Mouse (Mus musculus): Measurements from ENCODE around the gene Ccdc187. TPM values are rescaled to one million over a fixed set of nuclear protein-coding genes. Genes with fewer than 3 reads are reported as not detected.

Gene Ccdc187
- total and polyA plus RNA-seq, 3 experiments = not detected

DNA sequence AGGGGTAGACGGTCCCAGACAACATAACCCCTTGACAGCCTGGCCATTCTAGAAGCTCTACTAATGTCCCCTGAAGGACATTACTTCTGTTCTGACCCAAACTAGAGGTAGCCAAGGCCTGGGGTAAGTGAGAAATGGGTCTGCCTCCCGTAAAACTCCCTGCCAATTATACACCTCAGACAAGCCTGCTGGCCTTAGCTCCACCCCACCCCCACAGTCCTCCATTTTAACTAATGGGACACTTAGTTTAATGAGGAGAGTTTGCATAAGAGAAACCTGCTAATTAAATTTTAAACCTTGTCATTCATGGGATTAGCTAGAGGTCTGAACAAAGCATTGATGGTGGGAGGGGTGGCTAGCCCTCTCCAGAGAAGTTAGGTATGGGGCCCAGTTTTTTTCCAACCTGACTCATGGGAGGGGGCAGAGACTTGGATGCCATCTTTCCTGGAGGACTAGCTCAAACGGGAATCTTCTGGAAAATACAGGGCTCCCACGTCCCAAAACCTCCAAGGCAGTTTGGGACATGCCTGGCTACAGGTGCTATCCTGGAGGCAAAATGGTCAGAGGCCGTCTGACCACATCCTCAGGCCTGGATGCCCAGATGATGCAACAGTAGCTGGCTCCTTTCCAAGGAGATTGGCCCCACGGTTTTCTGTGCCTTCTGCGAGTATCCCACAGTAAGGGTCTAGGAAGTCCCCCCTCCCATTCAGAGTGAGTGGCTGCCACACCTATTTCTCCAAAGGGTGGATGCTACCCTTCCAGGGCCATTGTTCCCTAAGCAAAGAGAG lies 99.6 kb downstream of the Ccdc187 start:
- TF ChIP-seq MAFK (IDR thresholded peaks at IDR 0.05; ENCODE audit: insufficient replicate concordance, low read length) (no peak), USF2 (conservative IDR thresholded peaks at IDR 0.05; ENCODE audit: low read depth, low read length) (no peak), RAD21 (IDR thresholded peaks at IDR 0.05; ENCODE audit: low read depth, low read length) (no peak), CTCF (conservative IDR thresholded peaks at IDR 0.05 in 1 of 2, IDR thresholded peaks at IDR 0.05 in 1 of 2; ENCODE audit: low read depth in 2 of 2, low read length in 2 of 2) (no peak), CHD2 (IDR thresholded peaks at IDR 0.05; ENCODE audit: low read length) (no peak), GABPA (IDR thresholded peaks at IDR 0.05; ENCODE audit: insufficient replicate concordance, low read depth, low read length) (no peak), POLR2AphosphoS2 (IDR thresholded peaks at IDR 0.05; ENCODE audit: low read depth, low read length) (no peak), PAX5 (IDR thresholded peaks at IDR 0.05; ENCODE audit: low read length) (no peak), MYC (IDR thresholded peaks at IDR 0.05; ENCODE audit: low read depth, low read length) (no peak), RCOR1 (conservative IDR thresholded peaks at IDR 0.05; ENCODE audit: low read depth, low read length) (no peak), ZNF384 (IDR thresholded peaks at IDR 0.05; ENCODE audit: low read depth, low read length) (no peak)
- no peak overlapping the region for H3K9ac ChIP-seq (ENCODE audit: insufficient read depth, low read depth)
- H3K9me3 ChIP-seq (replicated peaks; ENCODE audit: low read length) = no peaks in the 10 kb centered on the region
- no peak overlapping the region for H3K4me3 ChIP-seq (replicated peaks in 1 of 3; ENCODE audit: low read depth in 2 of 3, low read length in 2 of 3, poor library complexity in 1 of 3)
- peaks cover 53% of the 10 kb centered on the region for H3K27me3 ChIP-seq (replicated peaks)
- no peak for DNase-seq (ENCODE audit: extremely low read depth)
- no peaks in the 10 kb centered on the region for H3K79me2 ChIP-seq (replicated peaks; ENCODE audit: control insufficient read depth, extremely low read depth, insufficient read depth, poor library complexity, severe bottlenecking)
- no peak overlapping the region for H3K4me2 ChIP-seq (ENCODE audit: insufficient read depth, low read depth, poor library complexity, severe bottlenecking)
- no peak overlapping the region for H3K27ac ChIP-seq (ENCODE audit: insufficient read depth, low read depth)
- peaks cover 13 to 22% of the 10 kb centered on the region in 2 experiments for H3K4me1 ChIP-seq (ENCODE audit: control insufficient read depth in 1 of 2, insufficient read depth in 2 of 2)
- dilution Hi-C loops (cut with MboI; ENCODE audit: extremely low pct_ligation_motif_present, extremely low pct_unique_long_range_greater_than_20kb, low sequenced_read_pairs) (no loop called here), in situ Hi-C loops (cut with MboI; ENCODE audit: low pct_ligation_motif_present, low pct_unique_long_range_greater_than_20kb, low sequenced_read_pairs) (no loop called here)
- H3K36me3 ChIP-seq (replicated peaks in 1 of 2; ENCODE audit: control insufficient read depth in 1 of 2, insufficient read depth in 1 of 2, low read length in 1 of 2) = no peaks in the 10 kb centered on the region

Other genes starting within 250 kb of the Ccdc187 start
- gene Nacc2, start 171.3 kb downstream of the Ccdc187 start, total RNA-seq (2012; rRNA removed) = 1.6 and 2.3 TPM in 2 replicates
- gene Nacc2, start 171.3 kb downstream of the Ccdc187 start, total RNA-seq (2014; rRNA removed) = 0.59 and 0.88 TPM in 2 replicates
- 1.1 TPM in 2 replicates for gene Nacc2, start 171.3 kb downstream of the Ccdc187 start, polyA plus RNA-seq (2012; ENCODE audit: insufficient read length, low read depth)
- gene Lhx3, start 86.3 kb downstream of the Ccdc187 start, total RNA-seq (2012; rRNA removed) = not detected in 2 replicates
- not detected in 2 replicates for gene Lhx3, start 86.3 kb downstream of the Ccdc187 start, total RNA-seq (2014; rRNA removed)
- not detected in 2 replicates for gene Lhx3, start 86.3 kb downstream of the Ccdc187 start, polyA plus RNA-seq (2012; ENCODE audit: insufficient read length, low read depth)
- gene Qsox2, start 57.0 kb downstream of the Ccdc187 start, total RNA-seq (2012; rRNA removed) = 10.2 and 11.5 TPM in 2 replicates
- gene Qsox2, start 57.0 kb downstream of the Ccdc187 start, total RNA-seq (2014; rRNA removed) = 9.3 and 9.5 TPM in 2 replicates
- 5.2 and 6.4 TPM in 2 replicates for gene Qsox2, start 57.0 kb downstream of the Ccdc187 start, polyA plus RNA-seq (2012; ENCODE audit: insufficient read length, low read depth)
- 5.4 and 8.1 TPM in 2 replicates for gene Gpsm1, start 21.0 kb upstream of the Ccdc187 start, total RNA-seq (2012; rRNA removed)
- gene Gpsm1, start 21.0 kb upstream of the Ccdc187 start, total RNA-seq (2014; rRNA removed) = 2.2 and 3.2 TPM in 2 replicates
- gene Gpsm1, start 21.0 kb upstream of the Ccdc187 start, polyA plus RNA-seq (2012; ENCODE audit: insufficient read length, low read depth) = 3.0 and 3.6 TPM in 2 replicates
- gene Dnlz, start 57.6 kb upstream of the Ccdc187 start, total RNA-seq (2012; rRNA removed) = 17.1 and 20.3 TPM in 2 replicates
- 15.1 TPM in 2 replicates for gene Dnlz, start 57.6 kb upstream of the Ccdc187 start, total RNA-seq (2014; rRNA removed)
- 16.5 and 17.8 TPM in 2 replicates for gene Dnlz, start 57.6 kb upstream of the Ccdc187 start, polyA plus RNA-seq (2012; ENCODE audit: insufficient read length, low read depth)
- gene Card9, start 66.4 kb upstream of the Ccdc187 start, total RNA-seq (2012; rRNA removed) = 0.42 and 0.59 TPM in 2 replicates
- gene Card9, start 66.4 kb upstream of the Ccdc187 start, total RNA-seq (2014; rRNA removed) = 0.15 and 0.32 TPM in 2 replicates
- 0.38 and 0.44 TPM in 2 replicates for gene Card9, start 66.4 kb upstream of the Ccdc187 start, polyA plus RNA-seq (2012; ENCODE audit: insufficient read length, low read depth)
- 42.7 and 53.3 TPM in 2 replicates for gene Snapc4, start 86.1 kb upstream of the Ccdc187 start, total RNA-seq (2012; rRNA removed)
- 15.3 and 18.0 TPM in 2 replicates for gene Snapc4, start 86.1 kb upstream of the Ccdc187 start, total RNA-seq (2014; rRNA removed)
- 47.1 and 48.0 TPM in 2 replicates for gene Snapc4, start 86.1 kb upstream of the Ccdc187 start, polyA plus RNA-seq (2012; ENCODE audit: insufficient read length, low read depth)
- gene Entr1, start 94.8 kb upstream of the Ccdc187 start, total RNA-seq (2012; rRNA removed) = 41.9 and 56.9 TPM in 2 replicates
- 53.8 and 62.3 TPM in 2 replicates for gene Entr1, start 94.8 kb upstream of the Ccdc187 start, total RNA-seq (2014; rRNA removed)
- 51.9 and 57.3 TPM in 2 replicates for gene Entr1, start 94.8 kb upstream of the Ccdc187 start, polyA plus RNA-seq (2012; ENCODE audit: insufficient read length, low read depth)
- gene Pmpca, start 94.8 kb upstream of the Ccdc187 start, total RNA-seq (2012; rRNA removed) = 79.5 and 91.2 TPM in 2 replicates
- 73.3 and 74.7 TPM in 2 replicates for gene Pmpca, start 94.8 kb upstream of the Ccdc187 start, total RNA-seq (2014; rRNA removed)
- 143 and 176 TPM in 2 replicates for gene Pmpca, start 94.8 kb upstream of the Ccdc187 start, polyA plus RNA-seq (2012; ENCODE audit: insufficient read length, low read depth)
- gene Inpp5e, start 114.6 kb upstream of the Ccdc187 start, total RNA-seq (2012; rRNA removed) = 9.6 and 12.1 TPM in 2 replicates
- gene Inpp5e, start 114.6 kb upstream of the Ccdc187 start, total RNA-seq (2014; rRNA removed) = 4.8 and 5.2 TPM in 2 replicates
- 10.2 and 13.4 TPM in 2 replicates for gene Inpp5e, start 114.6 kb upstream of the Ccdc187 start, polyA plus RNA-seq (2012; ENCODE audit: insufficient read length, low read depth)
- gene Sec16a, start 150.7 kb upstream of the Ccdc187 start, total RNA-seq (2012; rRNA removed) = 31.8 and 36.3 TPM in 2 replicates
- 22.5 and 22.8 TPM in 2 replicates for gene Sec16a, start 150.7 kb upstream of the Ccdc187 start, total RNA-seq (2014; rRNA removed)
- gene Sec16a, start 150.7 kb upstream of the Ccdc187 start, polyA plus RNA-seq (2012; ENCODE audit: insufficient read length, low read depth) = 28.6 and 38.9 TPM in 2 replicates
- gene Notch1, start 222.1 kb upstream of the Ccdc187 start, total RNA-seq (2012; rRNA removed) = 11.4 and 13.1 TPM in 2 replicates
- 0.86 and 0.98 TPM in 2 replicates for gene Notch1, start 222.1 kb upstream of the Ccdc187 start, total RNA-seq (2014; rRNA removed)
- gene Notch1, start 222.1 kb upstream of the Ccdc187 start, polyA plus RNA-seq (2012; ENCODE audit: insufficient read length, low read depth) = 2.7 and 3.8 TPM in 2 replicates

All from CH12.LX (cell line).